Mouse (Mus musculus): ENCODE results near the gene Slc13a5.

Slc13a5 gene

GRCm38 (mm10) chr11:72205256-72205655 is 61.8 kb downstream of the Slc13a5 start:
- no peak for DNase-seq (ENCODE audit: low spot score)

DNA sequence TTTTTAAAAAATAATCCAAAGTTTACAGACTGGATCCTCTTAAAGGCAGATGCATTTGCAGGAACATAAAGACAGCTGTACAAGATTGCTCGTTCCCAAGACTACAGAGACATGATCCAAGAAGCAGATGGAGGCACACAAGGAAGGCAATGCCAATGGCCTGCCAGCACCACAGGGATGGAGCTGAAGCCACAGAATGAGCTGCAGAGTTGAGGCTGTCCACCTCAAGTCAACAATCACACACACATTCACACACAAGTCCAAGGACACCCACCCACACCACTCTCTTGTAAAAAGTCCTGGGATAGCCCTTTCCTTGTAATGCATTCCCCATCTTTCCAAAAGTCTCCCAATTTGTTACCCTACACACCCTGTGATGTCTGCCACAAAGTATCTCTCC is 63.6 kb downstream of the Slc13a5 start:
- no peak for DNase-seq (ENCODE audit: low spot score)

- DNase-seq (ENCODE audit: low spot score), result no peak
These were observed 70.5 kb downstream of the Slc13a5 start for GRCm38 (mm10) chr11:72196506-72196905.

DNA sequence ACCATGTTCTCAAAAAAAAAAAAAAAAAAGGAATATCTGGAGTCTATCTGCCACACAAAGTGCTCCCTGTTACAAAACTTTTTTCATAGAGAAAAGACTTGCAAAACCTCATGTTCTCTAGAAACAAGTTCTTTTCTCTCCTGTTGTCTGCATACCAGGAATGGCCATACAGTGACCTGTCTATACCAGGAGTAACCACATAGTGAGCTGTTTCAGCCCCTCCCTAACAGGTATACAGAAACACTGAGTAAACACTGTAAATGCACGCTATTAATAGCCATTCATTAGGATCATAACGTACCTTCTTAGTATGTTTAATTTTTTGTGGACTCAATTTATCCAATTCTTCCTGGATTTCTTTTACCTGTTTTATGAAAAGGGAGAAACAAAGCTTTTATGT is 72.8 kb downstream of the Slc13a5 start:
- DNase-seq (ENCODE audit: low spot score), result no peak

Measured in spleen, adult 12 weeks (tissue).